Mouse (Mus musculus) hindbrain, embryonic 13.5 days (tissue): ENCODE data around the gene Plac9a. TPM values are rescaled to one million over a fixed set of nuclear protein-coding genes. Genes with fewer than 3 reads are reported as not detected.
"Not testable (repeated sequence)": the region's sequence is repeated elsewhere in the genome, so short reads cannot be mapped to it uniquely, and the experiment has no call there.

ENCODE experiments used
- ATAC-seq: fragments of 200-750 bp; cut with Nextera tagmentation; 2 replicates; pipeline ENCODE4 v1.8.0; 2017; ENCODE audit warnings: moderate TSS enrichment; ENCODE audit not compliant: low FRiP score
- H3K27ac ChIP-seq: fragments of 300-500 bp; sonication (generic); 2 replicates; pipeline ENCODE4 v1.5.1; 2015; ENCODE audit warnings: inconsistent platforms, mild to moderate bottlenecking, moderate library complexity
- H3K27me3 ChIP-seq: fragments of 300-500 bp; sonication (generic); 2 replicates; pipeline ENCODE4 v1.6.1; 2015; ENCODE audit warnings: mild to moderate bottlenecking, inconsistent platforms
- H3K36me3 ChIP-seq: fragments of 300-500 bp; sonication (generic); 2 replicates; pipeline ENCODE4 v1.6.1; 2015; ENCODE audit warnings: mild to moderate bottlenecking, inconsistent platforms
- H3K4me1 ChIP-seq: fragments of 300-500 bp; sonication (generic); replicated peaks from 2 replicates; pipeline ENCODE4 v1.6.1; 2015; ENCODE audit warnings: inconsistent platforms
- H3K4me2 ChIP-seq: fragments of 300-500 bp; sonication (generic); 2 replicates; pipeline ENCODE4 v1.6.1; 2015; ENCODE audit warnings: inconsistent platforms, mild to moderate bottlenecking, moderate library complexity
- H3K4me3 ChIP-seq: fragments of 300-500 bp; sonication (generic); 2 replicates; pipeline ENCODE4 v1.5.1; 2015; ENCODE audit warnings: mild to moderate bottlenecking, inconsistent platforms
- H3K9ac ChIP-seq: fragments of 300-500 bp; sonication (generic); 2 replicates; pipeline ENCODE4 v1.6.1; 2015; ENCODE audit warnings: mild to moderate bottlenecking, inconsistent platforms
- H3K9me3 ChIP-seq: fragments of 300-500 bp; sonication (generic); 2 replicates; pipeline ENCODE4 v1.6.1; 2016; ENCODE audit warnings: inconsistent platforms
- WGBS: fragments of 180-500 bp; shearing (Covaris S2); methylation state at CpG from one replicate; pipeline ENCODE4 v1.1.7; 2015; 5-methylcytosine and 5-hydroxymethylcytosine counted together
- polyA plus RNA-seq: library from polyadenylated mRNA; unstranded; fragments of >200 nt; fragmentation: Nextera tagmentation; extraction: Ambion mirVana; gene quantifications from 2 replicates; pipeline ENCODE4 v1.2.1, GENCODE M21; 2015

Plac9a gene
- polyA plus RNA-seq, 1 experiment from 2014 or later, result not detected

DNA sequence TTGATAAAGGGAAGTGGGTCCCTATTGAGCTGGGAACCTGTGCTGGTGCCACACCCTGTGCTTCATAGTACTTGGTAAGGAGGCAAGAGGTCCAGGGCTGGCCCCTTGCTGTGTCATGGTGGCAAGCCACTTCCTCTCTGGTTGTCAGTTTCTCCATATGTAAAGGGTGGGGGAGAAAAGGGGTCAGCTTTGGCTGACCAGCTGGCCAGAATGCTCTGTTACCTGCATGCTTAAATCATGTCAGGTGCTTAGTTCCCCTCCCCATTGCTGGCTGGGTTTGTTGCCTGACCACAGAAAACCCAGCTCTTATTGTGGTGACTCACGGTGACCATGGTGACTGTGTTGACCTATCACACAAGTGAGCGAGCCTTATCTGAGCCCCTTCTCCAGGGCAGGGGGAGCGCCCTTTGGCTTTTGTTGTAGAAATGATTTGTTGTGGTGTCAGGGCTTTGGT is 45.7 kb downstream of the Plac9a start:
- 47% methylated on average over 3 of the region's 3 CpGs for WGBS
- Histone ChIP-seq H3K4me3 (no peak overlapping the region), H3K27ac (no peak overlapping the region), H3K9me3 (no peaks in the 10 kb centered on the region), H3K9ac (no peak overlapping the region), H3K4me2 (no peak overlapping the region), H3K36me3 (no peaks in the 10 kb centered on the region), H3K27me3 (no peaks in the 10 kb centered on the region), H3K4me1 (no peaks in the 10 kb centered on the region)
- no peak for ATAC-seq

DNA sequence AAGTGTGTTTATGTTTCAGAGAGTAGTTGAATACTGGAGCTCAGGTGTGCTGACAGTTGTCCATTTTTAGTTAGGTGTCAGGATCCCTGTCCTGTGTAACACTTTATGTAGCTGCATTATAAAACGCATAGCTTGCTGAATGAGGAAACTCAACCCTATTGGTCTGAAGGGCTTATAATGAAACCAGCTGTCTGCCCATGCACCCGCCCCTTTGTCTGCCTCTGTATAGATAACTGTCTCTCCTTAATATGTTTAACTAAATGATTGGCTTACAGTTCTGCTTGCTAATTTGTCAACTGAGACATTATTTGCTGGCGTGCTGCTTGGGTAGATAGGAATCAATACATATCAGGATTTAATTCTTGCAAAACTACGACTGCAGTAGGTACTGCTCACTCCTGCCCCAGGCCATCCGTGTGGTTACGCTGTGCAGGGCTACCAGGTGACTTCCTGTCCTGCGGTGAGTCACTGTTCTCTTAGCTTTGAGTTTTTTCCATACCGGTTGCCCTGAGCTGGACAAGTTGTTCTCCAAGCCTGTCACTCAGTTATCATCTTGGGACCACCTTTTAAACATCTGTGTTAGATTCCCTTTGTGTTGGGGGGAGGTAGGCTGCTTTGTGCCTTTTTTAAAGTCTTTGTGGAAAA is 47.5 kb downstream of the Plac9a start:
- Histone ChIP-seq H3K4me1 (no peaks in the 10 kb centered on the region), H3K27me3 (no peaks in the 10 kb centered on the region), H3K4me3 (no peak overlapping the region), H3K4me2 (no peak overlapping the region), H3K9me3 (no peaks in the 10 kb centered on the region), H3K9ac (no peak overlapping the region), H3K27ac (no peak overlapping the region), H3K36me3 (no peaks in the 10 kb centered on the region)
- 72% methylated on average over 8 of the region's 8 CpGs for WGBS
- no peak for ATAC-seq

DNA sequence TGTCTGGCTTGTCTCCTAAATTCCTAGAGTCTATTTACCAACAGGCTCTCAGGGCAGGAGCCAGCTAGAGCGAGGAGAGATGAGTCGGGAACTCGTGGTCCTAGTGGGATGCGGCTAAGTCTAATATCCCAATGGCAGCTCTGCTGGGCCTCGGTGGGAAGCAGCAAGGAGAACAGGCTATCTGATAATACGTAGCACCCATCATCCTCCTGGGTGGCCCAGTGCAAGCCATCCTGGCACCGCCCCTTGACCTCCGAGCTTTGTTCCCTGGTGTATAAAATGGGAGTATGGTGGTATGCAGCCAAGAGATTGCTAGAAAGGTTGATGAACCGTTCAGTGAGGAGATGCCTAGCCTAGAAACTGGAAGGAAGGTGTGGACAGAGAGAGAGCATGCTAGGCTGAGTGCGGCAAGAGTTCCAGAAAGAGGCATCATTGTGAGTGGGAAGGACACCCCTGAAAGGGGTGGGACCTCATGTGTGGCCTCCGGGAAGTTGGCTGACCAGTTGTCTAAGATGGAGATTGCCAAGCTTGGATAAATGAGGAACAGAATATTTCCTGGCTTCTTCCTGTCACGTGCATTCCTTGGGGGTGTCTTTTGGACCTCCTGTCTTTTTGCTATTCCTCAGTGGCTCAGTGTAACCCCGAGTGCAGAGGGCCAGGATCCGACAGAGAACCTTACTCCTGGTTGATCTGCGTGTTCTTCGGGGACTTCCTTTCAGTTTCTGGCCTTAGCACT is 49.0 kb downstream of the Plac9a start:
- Histone ChIP-seq H3K4me2 (no peak overlapping the region), H3K27me3 (no peaks in the 10 kb centered on the region), H3K4me3 (no peak overlapping the region), H3K9ac (no peak overlapping the region), H3K36me3 (no peaks in the 10 kb centered on the region), H3K4me1 (no peaks in the 10 kb centered on the region), H3K27ac (no peak overlapping the region), H3K9me3 (no peaks in the 10 kb centered on the region)
- ATAC-seq, result no peak
- 94% methylated on average over 16 of the region's 16 CpGs for WGBS

DNA sequence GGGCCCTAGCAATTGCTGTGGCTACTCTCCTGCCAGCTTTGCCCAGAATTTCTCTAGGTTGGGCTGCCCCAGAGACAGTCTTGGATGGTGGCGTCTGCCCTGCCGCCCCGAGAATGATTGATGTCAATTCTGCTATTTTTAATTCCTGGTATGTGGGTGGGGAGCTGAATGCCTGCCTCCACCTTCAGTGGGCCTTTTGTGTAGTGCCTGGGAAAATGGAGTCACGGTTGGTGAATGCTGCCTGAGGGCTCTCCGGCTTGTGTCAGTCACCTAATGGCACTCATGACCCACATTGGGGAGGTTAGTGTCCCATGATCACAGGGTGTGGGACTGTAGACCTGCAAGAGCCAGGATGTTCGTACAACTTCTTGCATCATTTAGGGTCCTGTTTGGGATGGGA is 49.6 kb downstream of the Plac9a start:
- no peaks in the 10 kb centered on the region for H3K27me3 ChIP-seq
- H3K9me3 ChIP-seq, result no peaks in the 10 kb centered on the region
- WGBS, result 53% methylated on average over 6 of the region's 6 CpGs
- no peak overlapping the region for H3K4me2 ChIP-seq
- H3K36me3 ChIP-seq, result no peaks in the 10 kb centered on the region
- H3K4me1 ChIP-seq, result no peaks in the 10 kb centered on the region
- H3K4me3 ChIP-seq, result no peak overlapping the region
- no peak overlapping the region for H3K9ac ChIP-seq
- H3K27ac ChIP-seq, result no peak overlapping the region
- no peak for ATAC-seq

DNA sequence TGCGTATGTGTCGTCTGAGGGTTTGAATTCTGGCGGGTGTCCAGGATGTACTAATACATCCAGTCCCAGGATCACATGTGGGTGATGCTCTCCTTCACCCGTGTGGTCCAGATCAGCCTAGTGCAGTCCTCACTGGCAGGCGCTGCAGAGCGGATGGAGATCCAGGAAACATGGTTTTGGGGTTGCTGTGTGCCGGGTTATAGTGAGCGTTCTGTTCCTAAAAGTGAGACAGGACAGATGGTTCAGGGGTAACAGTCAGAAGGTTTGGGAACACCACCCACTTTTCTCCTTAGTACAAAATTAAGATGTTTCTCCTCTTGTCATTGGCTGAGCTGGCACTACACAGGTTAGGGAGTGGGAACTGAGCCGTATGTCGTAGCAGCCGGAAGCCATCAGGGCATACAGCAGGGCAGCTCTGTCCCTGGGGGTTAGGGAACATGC is 50.8 kb downstream of the Plac9a start:
- Histone ChIP-seq H3K36me3 (no peaks in the 10 kb centered on the region), H3K4me3 (no peak overlapping the region), H3K27me3 (no peaks in the 10 kb centered on the region), H3K9me3 (no peaks in the 10 kb centered on the region), H3K27ac (no peak overlapping the region), H3K4me1 (peaks cover 5% of the 10 kb centered on the region; the same call in 1 of the 2 replicates), H3K9ac (no peak overlapping the region), H3K4me2 (no peak overlapping the region)
- no peak for ATAC-seq
- 86% methylated on average over 11 of the region's 11 CpGs for WGBS

DNA sequence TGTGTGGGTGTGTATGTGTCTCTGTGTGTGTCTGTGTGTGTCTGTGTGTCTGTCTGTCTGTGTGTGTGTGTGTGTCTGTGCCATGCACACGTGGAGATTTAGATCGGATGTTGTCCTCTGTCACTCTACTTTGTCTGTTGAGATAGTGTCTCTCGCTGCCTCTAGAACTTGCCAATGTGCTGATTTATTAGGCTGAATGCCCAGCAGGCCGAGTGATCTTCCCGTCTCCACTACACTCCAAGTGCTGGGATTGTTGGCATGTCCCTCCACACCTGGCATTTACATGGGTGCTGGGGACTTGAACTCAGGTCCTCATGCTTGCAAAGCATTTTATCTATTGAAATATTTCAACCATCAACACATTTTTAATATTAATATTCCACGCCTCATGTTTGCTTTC is 51.7 kb downstream of the Plac9a start:
- ATAC-seq, result no peak
- Histone ChIP-seq H3K27ac (no peak overlapping the region), H3K4me2 (no peak overlapping the region), H3K4me3 (no peak overlapping the region), H3K9ac (no peak overlapping the region), H3K27me3 (0 out of 2 replicates have a peak, but pooled peaks cover 4% of the 10 kb centered on the region), H3K9me3 (no peaks in the 10 kb centered on the region), H3K4me1 (peaks cover 5% of the 10 kb centered on the region; the same call in 1 of the 2 replicates), H3K36me3 (no peaks in the 10 kb centered on the region)
- WGBS, result 88% methylated on average over 6 of the region's 6 CpGs

DNA sequence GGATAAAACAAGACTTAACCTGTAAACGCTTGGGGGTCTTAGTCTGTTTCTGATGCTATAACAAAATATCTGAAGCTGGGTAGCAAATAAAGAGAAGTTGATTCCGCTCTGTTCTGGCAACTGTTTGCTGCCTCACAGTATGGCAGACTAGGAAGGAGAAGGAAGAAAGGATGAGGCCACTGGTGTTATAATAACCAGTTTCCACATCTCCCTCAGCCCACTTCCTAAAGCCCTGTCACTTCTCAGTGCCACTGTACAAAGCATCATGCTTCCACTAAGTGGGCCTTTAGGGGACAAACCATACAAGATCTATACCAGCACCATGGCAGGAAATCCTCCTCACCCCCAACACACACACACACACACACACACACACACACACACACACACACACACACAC is 52.5 kb downstream of the Plac9a start:
- Histone ChIP-seq H3K4me2 (no peak overlapping the region), H3K27ac (no peak overlapping the region), H3K27me3 (0 out of 2 replicates have a peak, but pooled peaks cover 7% of the 10 kb centered on the region), H3K9ac (no peak overlapping the region), H3K4me1 (peaks cover 5% of the 10 kb centered on the region; the same call in 1 of the 2 replicates), H3K9me3 (no peaks in the 10 kb centered on the region), H3K36me3 (no peaks in the 10 kb centered on the region), H3K4me3 (no peak overlapping the region)
- whole genome bisulfite sequencing, result 96% methylated on average over 2 of the region's 2 CpGs
- ATAC-seq, result no peak

DNA sequence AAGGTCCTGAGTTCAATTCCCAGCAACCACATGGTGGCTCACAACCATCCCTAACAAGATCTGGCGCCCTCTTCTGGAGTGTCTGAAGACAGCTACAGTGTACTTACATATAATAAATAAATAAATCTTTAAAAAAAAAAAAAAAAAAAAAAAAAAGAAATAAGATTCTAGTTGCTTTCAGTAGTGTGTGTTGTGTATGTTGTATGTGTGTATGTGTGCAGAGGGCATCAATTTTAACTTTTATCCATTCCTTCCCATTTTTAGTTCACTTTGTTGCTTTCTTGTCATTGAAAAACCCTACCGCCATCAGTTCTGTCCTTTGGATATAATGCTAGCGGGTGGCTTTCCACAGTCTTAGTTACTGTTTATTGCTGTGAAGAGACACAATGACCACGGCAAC is 54.2 kb downstream of the Plac9a start:
- not testable (repeated sequence) for H3K9me3 ChIP-seq, H3K4me3 ChIP-seq, H3K9ac ChIP-seq, H3K4me2 ChIP-seq, H3K4me1 ChIP-seq, H3K27ac ChIP-seq, ATAC-seq, H3K36me3 ChIP-seq
- 95% methylated on average over 3 of the region's 4 CpGs for WGBS
- H3K27me3 ChIP-seq, result peaks cover 18% of the 10 kb centered on the region

DNA sequence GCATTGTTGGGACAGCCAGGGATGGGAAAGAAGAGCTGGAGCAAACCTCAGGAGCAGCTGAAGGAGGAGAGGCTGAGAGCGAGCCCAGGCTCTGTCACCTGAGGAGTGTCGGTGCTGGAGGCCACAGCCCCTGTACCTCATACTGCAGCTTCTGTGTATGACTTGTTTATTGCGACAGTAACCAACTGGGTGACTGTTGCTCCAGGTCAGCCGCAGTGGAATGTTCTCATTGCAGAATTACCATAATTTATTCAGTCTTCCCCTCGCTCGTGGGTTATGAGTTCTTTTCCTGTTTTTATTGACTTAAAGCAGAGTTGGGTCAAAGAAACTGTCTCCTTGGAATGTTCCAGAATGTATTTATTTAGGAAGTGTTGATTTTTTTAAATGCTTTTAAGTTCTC is 54.7 kb downstream of the Plac9a start:
- Histone ChIP-seq H3K4me3 (no peak overlapping the region), H3K27ac (no peak overlapping the region), H3K36me3 (no peaks in the 10 kb centered on the region), H3K4me1 (peaks cover 5% of the 10 kb centered on the region; the same call in 1 of the 2 replicates), H3K9me3 (no peaks in the 10 kb centered on the region), H3K27me3 (peaks cover 23% of the 10 kb centered on the region), H3K4me2 (no peak overlapping the region), H3K9ac (no peak overlapping the region)
- ATAC-seq, result no peak
- WGBS, result 71% methylated on average over 6 of the region's 6 CpGs

DNA sequence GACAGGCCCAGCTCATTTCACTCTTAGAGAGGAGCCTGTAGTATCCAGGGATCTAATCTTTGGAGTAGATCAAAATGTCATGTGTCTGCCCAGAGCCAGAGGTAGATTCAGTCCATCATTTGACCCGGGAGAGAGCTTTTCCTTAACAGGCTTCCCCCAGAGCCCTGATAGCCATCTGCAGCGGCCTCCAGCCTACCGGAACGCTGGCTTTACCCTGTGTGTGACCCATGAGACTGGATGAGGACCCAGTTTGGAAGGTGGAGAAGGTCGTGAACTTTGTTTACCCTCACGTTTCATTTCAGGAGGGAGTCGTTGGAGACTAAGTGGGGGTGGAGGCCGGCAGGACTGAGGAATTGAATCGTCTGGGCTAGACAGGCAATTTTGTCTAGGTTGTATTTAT is 55.2 kb downstream of the Plac9a start:
- H3K4me2 ChIP-seq, result no peak overlapping the region
- H3K27ac ChIP-seq, result no peak overlapping the region
- no peak overlapping the region for H3K4me3 ChIP-seq
- peaks cover 29% of the 10 kb centered on the region for H3K27me3 ChIP-seq
- ATAC-seq, result no peak
- no peaks in the 10 kb centered on the region for H3K9me3 ChIP-seq
- H3K4me1 ChIP-seq, result peaks cover 8% of the 10 kb centered on the region
- H3K36me3 ChIP-seq, result no peaks in the 10 kb centered on the region
- 37% methylated on average over 9 of the region's 9 CpGs for WGBS
- no peak overlapping the region for H3K9ac ChIP-seq

DNA sequence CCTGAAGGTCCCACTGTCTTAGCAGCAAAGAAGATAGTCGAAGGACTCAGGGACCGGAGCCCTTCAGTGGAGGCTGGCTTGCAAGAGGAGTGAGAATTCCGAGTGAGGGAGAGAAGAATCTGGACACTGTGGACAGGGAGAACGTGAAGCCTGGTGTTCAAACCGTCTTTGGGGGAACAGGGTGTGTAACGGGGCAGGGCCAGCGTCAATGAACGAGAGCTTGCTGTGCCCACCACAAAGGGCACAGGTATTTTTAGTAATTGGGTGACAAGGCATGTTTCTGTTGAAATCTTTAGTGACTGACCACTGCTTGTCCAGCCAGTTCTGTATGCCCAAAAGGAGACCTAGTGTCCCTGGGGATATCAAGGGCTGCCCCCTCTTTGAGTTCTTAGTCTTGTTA is 56.4 kb downstream of the Plac9a start:
- Histone ChIP-seq H3K9me3 (no peaks in the 10 kb centered on the region), H3K27me3 (peaks cover 40% of the 10 kb centered on the region), H3K36me3 (no peaks in the 10 kb centered on the region), H3K4me3 (no peak overlapping the region), H3K9ac (no peak overlapping the region), H3K4me2 (no peak overlapping the region), H3K27ac (no peak overlapping the region), H3K4me1 (peaks cover 19% of the 10 kb centered on the region)
- ATAC-seq, result no peak
- 89% methylated on average over 8 of the region's 8 CpGs for WGBS

DNA sequence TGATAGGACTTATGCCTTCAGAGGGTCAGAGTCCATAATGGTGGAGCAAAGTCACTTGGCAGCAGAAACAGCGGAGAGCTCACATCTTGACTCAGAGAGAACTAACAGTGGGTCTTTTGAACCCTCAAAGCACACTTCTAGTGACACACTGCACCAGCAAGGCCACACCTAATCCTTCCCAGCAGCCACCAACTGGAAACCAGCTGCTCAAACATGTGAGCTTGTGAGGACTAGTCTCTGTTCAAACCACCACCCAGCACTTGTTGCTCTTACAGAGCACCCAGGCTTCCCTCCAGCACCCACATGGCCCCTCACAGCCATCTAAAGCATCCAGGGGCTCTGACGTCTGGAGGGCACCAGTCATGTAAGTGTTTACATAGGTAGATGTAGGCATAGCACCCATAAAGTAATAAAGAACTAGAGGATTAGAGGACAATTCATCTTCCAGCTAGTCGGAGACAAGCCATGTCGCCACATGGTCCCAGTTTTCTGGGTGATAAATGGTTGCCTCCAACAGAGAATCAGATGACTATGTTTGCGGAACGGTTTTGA is 57.0 kb downstream of the Plac9a start:
- peaks cover 45% of the 10 kb centered on the region for H3K27me3 ChIP-seq
- 82% methylated on average over 6 of the region's 6 CpGs for WGBS
- H3K9me3 ChIP-seq, result no peaks in the 10 kb centered on the region
- ATAC-seq, result no peak
- H3K4me1 ChIP-seq, result peaks cover 19% of the 10 kb centered on the region
- H3K4me3 ChIP-seq, result no peak overlapping the region
- H3K27ac ChIP-seq, result no peak overlapping the region
- H3K36me3 ChIP-seq, result no peaks in the 10 kb centered on the region
- H3K4me2 ChIP-seq, result no peak overlapping the region
- no peak overlapping the region for H3K9ac ChIP-seq
